Mouse (Mus musculus): ENCODE data around the gene Fbxo39. TPM values are rescaled to one million over a fixed set of nuclear protein-coding genes. Genes with fewer than 3 reads are reported as not detected.

Fbxo39 gene
- total RNA-seq, 2 experiments from 2014 or later: not detected

- peak in 1 of 2 experiments; percentile 59 for DNase-seq (ENCODE audit: low spot score in 2 of 2)
Observed at GRCm38 (mm10) chr11:72361385-72362346, 47.4 kb downstream of the Fbxo39 start.

- no peak for DNase-seq (ENCODE audit: low spot score in 2 of 2)
Observed at GRCm38 (mm10) chr11:72362347-72362741, 48.1 kb downstream of the Fbxo39 start, which contains the start of gene Tekt1. Gene Tekt1 (minus strand): TSS chr11:72362442.

- no peak for DNase-seq (ENCODE audit: low spot score in 2 of 2)
Observed at GRCm38 (mm10) chr11:72363523-72364240, 49.4 kb downstream of the Fbxo39 start.

- no peak for DNase-seq (ENCODE audit: low spot score in 2 of 2)
Observed at GRCm38 (mm10) chr11:72364526-72364925, 50.3 kb downstream of the Fbxo39 start.

GRCm38 (mm10) chr11:72366126-72366525 lies 51.9 kb downstream of the Fbxo39 start:
- DNase-seq (ENCODE audit: low spot score in 2 of 2): no peak

- DNase-seq (ENCODE audit: low spot score in 2 of 2): no peak
Observed at GRCm38 (mm10) chr11:72367934-72368674, 53.9 kb downstream of the Fbxo39 start.

Other genes starting within 250 kb of the Fbxo39 start
- 1 to 10 TPM; 1.4 to 1.5 TPM for gene Pitpnm3, start 178.7 kb upstream of the Fbxo39 start, total RNA-seq (2021)
- under 1 TPM; 0.61 to 0.65 TPM for gene Gm43951, start 107.6 kb upstream of the Fbxo39 start, total RNA-seq (2021)
- 1 to 10 TPM; 4.7 to 5.9 TPM for gene 4933427D14Rik, start 107.0 kb upstream of the Fbxo39 start, total RNA-seq (2021)
- 10 to 100 TPM; 46.8 to 49.6 TPM for gene Txndc17, start 106.9 kb upstream of the Fbxo39 start, total RNA-seq (2021)
- 10 to 100 TPM; 10.8 to 12.0 TPM for gene Med31, start 98.9 kb upstream of the Fbxo39 start, total RNA-seq (2021)
- under 1 TPM; 0.23 to 0.52 TPM for gene Slc13a5, start 47.2 kb upstream of the Fbxo39 start, total RNA-seq (2021)
- 10 to 100 TPM; 10.0 to 10.8 TPM for gene Xaf1, start 12.8 kb upstream of the Fbxo39 start, total RNA-seq (2021)
- gene Tekt1, start 48.0 kb downstream of the Fbxo39 start, total RNA-seq (2021): 1 to 10 TPM; 1.5 to 2.2 TPM
- gene Smtnl2, start 97.3 kb downstream of the Fbxo39 start, total RNA-seq (2021): 100 to 1,000 TPM; 160 to 187 TPM
- gene Ggt6, start 121.1 kb downstream of the Fbxo39 start, total RNA-seq (2021): under 1 TPM; 0.23 to 0.32 TPM
- 10 to 100 TPM; 71.8 to 90.1 TPM for gene Mybbp1a, start 126.9 kb downstream of the Fbxo39 start, total RNA-seq (2021)
- 10 to 100 TPM; 12.7 to 14.8 TPM for gene Spns2, start 175.5 kb downstream of the Fbxo39 start, total RNA-seq (2021)
- gene Spns3, start 236.1 kb downstream of the Fbxo39 start, total RNA-seq (2021): under 1 TPM; 0.16 to 0.17 TPM